Mouse (Mus musculus): ENCODE results near the gene Gm8180.
"Not testable (repeated sequence)": the region's sequence is repeated elsewhere in the genome, so short reads cannot be mapped to it uniquely, and the experiment has no call there.

The Gm8180 gene

GRCm38 (mm10) chr14:43784645-43785044 is at the start of gene Gm8180:
Gene Gm8180 (minus strand): TSS chr14:43784745.
- DNase-seq (ENCODE audit: low read depth, low spot score): not testable (repeated sequence)

GRCm38 (mm10) chr14:43830385-43830784 is 45.8 kb upstream of the Gm8180 start:
- DNase-seq (ENCODE audit: low read depth, low spot score): not testable (repeated sequence)

GRCm38 (mm10) chr14:43824176-43824575 is 39.6 kb upstream of the Gm8180 start:
- DNase-seq (ENCODE audit: low read depth, low spot score): not testable (repeated sequence)

DNA sequence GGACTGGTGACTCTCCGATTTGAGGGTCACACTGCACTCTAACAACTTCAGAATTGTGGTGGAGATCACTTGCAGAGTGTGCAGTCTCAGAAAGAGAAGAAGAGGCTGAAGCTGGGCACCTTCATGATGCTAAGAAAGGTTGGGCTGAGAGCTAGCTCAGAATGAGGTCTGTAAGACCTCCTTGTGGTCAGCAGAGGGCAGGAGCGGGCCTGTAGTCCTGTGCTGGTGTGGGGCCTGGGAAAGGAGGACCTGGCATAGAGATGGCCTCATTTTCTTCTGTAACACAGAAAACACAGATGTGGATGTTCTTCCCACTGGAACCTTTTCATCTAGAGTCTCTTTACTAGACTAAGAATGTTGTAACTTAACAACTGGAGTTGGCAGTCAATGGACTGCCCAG is 37.3 kb upstream of the Gm8180 start:
- DNase-seq (ENCODE audit: low read depth, low spot score): not testable (repeated sequence)

GRCm38 (mm10) chr14:43812458-43812857 is 27.9 kb upstream of the Gm8180 start:
- peak; percentile 50 for DNase-seq (ENCODE audit: low read depth, low spot score)

DNA sequence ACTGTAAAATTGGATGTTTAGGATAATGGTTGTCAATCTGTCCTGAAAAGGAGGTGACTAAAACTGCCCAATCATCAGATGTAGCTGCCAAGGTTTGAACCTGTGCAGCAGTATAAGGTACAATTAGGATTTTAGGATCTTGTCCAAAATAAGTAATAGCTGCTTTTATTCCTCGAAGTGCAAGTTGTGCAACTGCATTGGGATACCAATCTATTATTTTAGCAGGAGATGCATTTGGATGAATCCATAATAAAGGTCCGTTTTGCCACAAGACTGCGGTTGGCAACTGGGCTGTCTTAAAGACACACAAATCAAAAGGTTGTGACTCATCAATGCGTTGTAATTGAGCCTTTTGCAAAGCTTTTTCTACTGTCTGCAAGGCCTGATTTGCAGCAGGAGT is 23.6 kb upstream of the Gm8180 start:
- not testable (repeated sequence) for DNase-seq (ENCODE audit: low read depth, low spot score)

DNA sequence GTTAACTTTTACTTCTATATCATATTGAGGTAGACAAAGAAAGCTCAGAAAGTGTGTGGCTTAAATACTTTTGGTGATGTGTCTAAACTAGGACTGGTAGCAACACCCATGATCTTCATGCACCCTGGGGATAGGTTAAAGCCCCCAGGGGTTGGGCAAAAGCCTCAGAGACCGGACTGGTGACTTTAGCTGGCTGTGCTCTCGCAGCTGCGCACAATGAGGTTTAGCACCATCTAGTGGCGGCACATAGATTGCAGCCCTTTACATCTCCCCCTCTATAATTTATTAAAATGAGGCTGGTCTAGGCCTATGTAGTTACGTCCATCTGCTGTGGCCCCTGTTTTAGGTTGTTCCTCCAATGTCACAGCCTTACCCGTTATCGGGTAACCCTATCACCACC is 19.9 kb upstream of the Gm8180 start:
- DNase-seq (ENCODE audit: low read depth, low spot score): not testable (repeated sequence)

GRCm38 (mm10) chr14:43796905-43797470 is 12.4 kb upstream of the Gm8180 start:
- DNase-seq (ENCODE audit: low read depth, low spot score): not testable (repeated sequence)

DNA sequence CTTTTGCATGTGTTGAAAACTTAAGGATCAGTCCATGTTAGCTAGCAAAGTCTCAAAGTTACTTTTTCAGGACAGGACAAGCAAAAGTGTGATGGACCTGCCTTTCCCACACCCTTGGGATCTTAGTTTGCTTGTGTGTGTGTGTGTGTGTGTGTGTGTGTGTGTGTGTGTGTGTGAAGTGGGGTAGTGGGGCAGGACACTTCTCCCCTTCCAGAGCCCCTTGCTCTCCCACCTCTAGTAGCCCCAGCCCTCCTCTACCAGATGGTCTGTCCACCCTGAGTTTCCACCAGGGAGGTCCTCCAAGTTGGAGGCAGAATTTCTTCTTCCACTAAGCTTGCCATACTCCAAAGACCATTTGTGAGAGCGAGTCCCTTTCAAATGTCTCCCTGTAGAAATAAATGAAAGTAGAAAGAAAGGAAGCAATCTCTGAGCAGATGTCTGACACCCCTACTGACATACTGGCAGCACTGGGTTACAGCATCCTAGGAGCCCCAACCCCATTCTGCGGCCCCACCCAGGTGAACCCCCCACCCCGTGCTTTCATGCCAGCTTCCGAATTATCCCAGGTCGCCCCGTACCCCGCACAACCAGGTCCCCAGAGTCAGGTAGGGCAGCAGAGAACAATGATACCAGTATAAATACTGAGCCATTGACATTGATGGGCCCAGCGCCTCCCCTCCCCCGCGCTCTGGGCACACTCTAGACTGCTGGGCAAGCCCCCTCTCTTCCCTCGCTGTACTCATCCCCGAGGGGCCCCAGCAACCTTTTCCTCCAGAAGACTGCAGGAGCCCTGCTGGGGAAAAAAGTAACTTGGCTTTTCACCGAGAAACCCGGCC is 11.7 kb upstream of the Gm8180 start:
- DNase-seq (ENCODE audit: low read depth, low spot score): peak; percentile 23

- DNase-seq (ENCODE audit: low read depth, low spot score): not testable (repeated sequence)
Measured at GRCm38 (mm10) chr14:43793811-43794210, 9.3 kb upstream of the Gm8180 start.

GRCm38 (mm10) chr14:43747566-43747965 is 37.0 kb downstream of the Gm8180 start, which contains the start of gene Gm6526:
Gene Gm6526 (plus strand): TSS chr14:43747866.
- not testable (repeated sequence) for DNase-seq (ENCODE audit: low read depth, low spot score)

Data from mesoderm, embryonic 11.5 days (tissue).